Mouse (Mus musculus): ENCODE results near the gene Epo. TPM values are rescaled to one million over a fixed set of nuclear protein-coding genes. Genes with fewer than 3 reads are reported as not detected.
A peak's percentile ranks its signal among the peaks of the same experiment; 100 is the strongest.

Gene Epo
- polyA plus RNA-seq, 2 experiments, result 0.40 to 0.85 TPM

DNA sequence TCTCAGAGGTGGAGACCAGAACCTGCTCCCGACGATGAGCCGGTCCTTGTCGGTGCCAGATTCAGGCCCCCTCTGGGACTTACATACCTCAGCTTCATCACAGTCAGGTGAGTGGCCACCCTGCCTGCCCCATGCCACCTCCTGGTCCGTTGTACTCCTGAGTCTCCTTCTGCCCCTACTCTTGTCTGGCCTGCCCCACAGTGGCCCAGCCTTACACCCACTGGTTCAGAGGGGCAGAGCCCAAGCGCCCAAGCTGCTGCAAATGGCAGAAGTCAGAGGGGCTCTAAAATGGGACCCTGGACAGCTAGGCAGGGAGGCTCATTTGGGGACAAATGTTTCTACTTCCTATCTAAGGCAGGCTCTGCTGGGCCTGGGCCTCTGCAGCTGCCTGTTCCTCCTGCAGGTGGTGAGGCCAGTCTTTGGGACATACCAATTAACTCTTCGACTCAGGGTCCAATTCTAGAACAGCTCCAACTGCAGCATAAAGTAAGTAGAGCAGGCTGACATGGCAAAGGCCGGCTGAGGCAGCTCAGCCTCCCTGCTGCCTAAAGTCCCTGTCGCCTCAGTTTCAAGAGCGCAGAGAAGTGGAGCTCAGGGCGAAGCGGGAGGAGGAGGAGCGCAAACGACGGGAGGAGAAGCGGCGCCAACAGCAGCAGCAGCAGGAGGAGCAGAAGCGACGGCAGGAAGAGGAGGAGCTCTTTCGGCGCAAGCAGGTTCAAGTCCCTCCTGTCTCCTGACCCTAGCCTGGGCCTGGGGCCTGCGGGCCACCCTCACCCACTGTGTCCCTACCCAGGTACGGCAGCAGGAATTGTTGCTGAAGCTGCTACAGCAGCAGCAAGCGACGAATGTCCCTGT lies 9.4 kb downstream of the Epo start:
- Histone ChIP-seq H3K27me3 (ENCODE audit: control insufficient read depth, insufficient read depth, low read length) (no peaks in the 10 kb centered on the region), H3K9ac (replicated peaks) (no peak overlapping the region), H3K4me3 (ENCODE audit: insufficient read depth in 1 of 2, low read depth in 2 of 2, low read length in 2 of 2) (no peak overlapping the region), H3K36me3 (replicated peaks; ENCODE audit: control insufficient read depth, insufficient read depth, low read depth) (peaks cover 45% of the 10 kb centered on the region), H3K4me2 (ENCODE audit: low read depth) (no peak overlapping the region), H3K4me1 (replicated peaks; ENCODE audit: control insufficient read depth in 2 of 2, insufficient read depth in 2 of 2, low read length in 1 of 2) (peaks cover 0 to 3% of the 10 kb centered on the region in 2 experiments; a peak in 2 of 4 replicates), H3K9me3 (ENCODE audit: control insufficient read depth, low read length) (no peaks in the 10 kb centered on the region), H3K27ac (no peak overlapping the region)
- ATAC-seq (ENCODE audit: insufficient read depth), result no peak
- TF ChIP-seq EP300 (IDR thresholded peaks at IDR 0.05; ENCODE audit: low read depth) (no peak), CTCF (IDR thresholded peaks at IDR 0.05; ENCODE audit: low read depth) (no peak)
- DNase-seq (ENCODE audit: low read depth in 3 of 3, low spot score in 3 of 3), result no peak
- 80% methylated on average over 25 of the region's 25 CpGs for WGBS (ENCODE audit: insufficient replicate concordance)

DNA sequence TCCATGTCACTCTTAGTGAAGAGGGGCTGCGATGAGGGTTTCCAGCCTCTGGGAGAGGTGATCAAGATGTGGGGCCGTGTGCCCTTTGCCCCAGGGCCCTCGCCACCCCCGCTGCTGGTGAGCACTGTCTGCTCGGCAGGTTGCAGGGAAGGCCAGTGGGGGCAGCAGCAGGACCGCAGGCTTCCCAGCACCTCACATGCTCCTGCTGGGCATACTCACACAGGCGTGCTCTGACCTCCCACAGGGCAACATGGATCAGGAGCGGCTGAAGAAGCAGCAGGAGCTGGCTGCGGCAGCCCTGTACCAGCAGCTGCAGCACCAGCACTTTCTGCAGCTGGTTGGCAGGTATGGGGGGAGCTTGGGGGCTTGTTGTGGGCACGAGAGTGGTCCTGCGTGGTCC lies 10.3 kb downstream of the Epo start:
- ATAC-seq (ENCODE audit: insufficient read depth) (no peak), DNase-seq (ENCODE audit: low read depth in 3 of 3, low spot score in 3 of 3) (no peak)
- no peak for TF ChIP-seq EP300 (IDR thresholded peaks at IDR 0.05; ENCODE audit: low read depth)
- TF ChIP-seq CTCF (IDR thresholded peaks at IDR 0.05; ENCODE audit: low read depth), result peak; percentile 13; the same call in 1 of the 2 replicates
- Histone ChIP-seq H3K36me3 (replicated peaks; ENCODE audit: control insufficient read depth, insufficient read depth, low read depth) (peaks cover 36% of the 10 kb centered on the region), H3K9ac (replicated peaks) (no peak overlapping the region), H3K27me3 (ENCODE audit: control insufficient read depth, insufficient read depth, low read length) (no peaks in the 10 kb centered on the region), H3K27ac (no peak overlapping the region), H3K4me1 (replicated peaks; ENCODE audit: control insufficient read depth in 2 of 2, insufficient read depth in 2 of 2, low read length in 1 of 2) (peaks cover 0 to 3% of the 10 kb centered on the region in 2 experiments; a peak in 2 of 4 replicates), H3K9me3 (ENCODE audit: control insufficient read depth, low read length) (no peaks in the 10 kb centered on the region), H3K4me3 (ENCODE audit: insufficient read depth in 1 of 2, low read depth in 2 of 2, low read length in 2 of 2) (no peak overlapping the region), H3K4me2 (ENCODE audit: low read depth) (no peak overlapping the region)
- 83% methylated on average over 11 of the region's 11 CpGs for WGBS (ENCODE audit: insufficient replicate concordance)

DNA sequence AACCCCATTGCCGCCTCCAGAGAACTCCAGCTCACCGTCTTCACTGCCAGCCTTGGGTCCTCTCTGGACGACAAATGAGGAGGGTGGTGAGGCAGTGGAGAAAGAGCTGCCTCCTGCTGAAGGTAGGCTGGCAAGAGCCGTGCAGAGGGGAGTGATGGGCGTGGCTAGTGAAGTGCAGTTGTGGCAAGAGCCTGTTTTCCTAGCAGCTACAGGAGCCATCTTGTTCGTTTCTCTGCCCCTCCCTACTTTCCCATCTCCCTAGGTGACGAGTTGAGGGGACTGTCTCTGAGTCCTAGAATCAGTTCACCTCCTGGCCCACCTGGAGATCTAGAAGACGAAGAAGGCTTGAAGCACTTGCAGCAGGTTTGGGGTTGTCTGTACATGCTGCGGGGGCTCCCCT lies 11.2 kb downstream of the Epo start:
- Histone ChIP-seq H3K4me2 (ENCODE audit: low read depth) (no peak overlapping the region), H3K27ac (no peak overlapping the region), H3K9ac (replicated peaks) (no peak overlapping the region), H3K27me3 (ENCODE audit: control insufficient read depth, insufficient read depth, low read length) (no peaks in the 10 kb centered on the region), H3K9me3 (ENCODE audit: control insufficient read depth, low read length) (no peaks in the 10 kb centered on the region), H3K4me1 (replicated peaks; ENCODE audit: control insufficient read depth in 2 of 2, insufficient read depth in 2 of 2, low read length in 1 of 2) (peaks cover 0 to 3% of the 10 kb centered on the region in 2 experiments; a peak in 2 of 4 replicates), H3K4me3 (ENCODE audit: insufficient read depth in 1 of 2, low read depth in 2 of 2, low read length in 2 of 2) (no peak overlapping the region), H3K36me3 (replicated peaks; ENCODE audit: control insufficient read depth, insufficient read depth, low read depth) (peaks cover 29% of the 10 kb centered on the region)
- no peak for TF ChIP-seq CTCF (IDR thresholded peaks at IDR 0.05; ENCODE audit: low read depth)
- no peak for TF ChIP-seq EP300 (IDR thresholded peaks at IDR 0.05; ENCODE audit: low read depth)
- WGBS (ENCODE audit: insufficient replicate concordance), result 64% methylated on average over 9 of the region's 9 CpGs
- no peak for DNase-seq (ENCODE audit: low read depth in 3 of 3, low spot score in 3 of 3)
- ATAC-seq (ENCODE audit: insufficient read depth), result no peak

DNA sequence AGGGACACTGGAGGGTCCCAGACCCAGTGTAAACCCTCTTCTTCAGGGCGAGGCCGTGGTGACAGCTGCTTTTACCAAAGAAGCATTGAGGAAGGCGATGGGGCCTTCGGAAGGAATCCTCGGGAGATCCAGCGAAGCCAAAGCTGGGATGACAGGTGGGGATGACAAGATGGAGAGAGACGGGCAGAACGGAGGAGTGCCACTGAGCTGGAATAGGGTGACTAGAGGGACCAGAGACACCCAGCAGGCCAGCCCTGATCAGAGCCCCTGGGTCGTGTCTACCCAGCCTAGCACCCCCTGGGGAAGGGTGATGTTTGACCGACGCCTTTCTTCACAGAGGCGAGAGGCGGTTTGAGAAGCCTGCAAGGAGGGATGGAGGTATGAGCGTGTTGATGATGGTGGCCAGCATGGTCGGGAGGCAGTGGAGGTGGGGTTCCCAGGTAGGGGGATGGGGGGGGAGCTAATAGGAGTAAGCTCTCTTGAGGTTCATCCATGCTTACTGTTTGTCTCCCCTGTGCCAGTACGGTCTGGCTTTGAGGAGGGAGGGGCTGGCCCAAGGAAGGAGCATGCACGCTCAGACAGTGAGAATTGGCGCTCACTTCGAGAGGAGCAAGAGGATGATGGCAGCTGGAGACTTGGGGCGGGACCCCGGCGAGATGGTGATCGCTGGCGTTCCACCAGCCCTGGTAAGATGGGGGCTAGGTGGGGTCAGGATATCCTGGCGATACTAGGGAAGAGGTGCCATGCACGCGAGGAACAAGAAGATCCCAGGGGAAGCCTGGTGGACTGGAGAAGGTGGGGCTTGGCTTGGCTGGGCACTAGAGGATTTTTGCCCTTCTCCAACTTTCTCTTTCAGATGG lies 13.1 kb downstream of the Epo start:
- no peaks in the 10 kb centered on the region for H3K27me3 ChIP-seq (ENCODE audit: control insufficient read depth, insufficient read depth, low read length)
- ATAC-seq (ENCODE audit: insufficient read depth) (no peak), DNase-seq (ENCODE audit: low read depth in 3 of 3, low spot score in 3 of 3) (no peak)
- no peak overlapping the region for H3K4me2 ChIP-seq (ENCODE audit: low read depth)
- peaks cover 29% of the 10 kb centered on the region for H3K36me3 ChIP-seq (replicated peaks; ENCODE audit: control insufficient read depth, insufficient read depth, low read depth)
- H3K9me3 ChIP-seq (ENCODE audit: control insufficient read depth, low read length), result no peaks in the 10 kb centered on the region
- H3K9ac ChIP-seq (replicated peaks), result no peak overlapping the region
- WGBS (ENCODE audit: insufficient replicate concordance), result 86% methylated on average over 27 of the region's 27 CpGs
- H3K27ac ChIP-seq, result no peak overlapping the region
- H3K4me1 ChIP-seq (replicated peaks; ENCODE audit: control insufficient read depth in 2 of 2, insufficient read depth in 2 of 2, low read length in 1 of 2), result no peaks in the 10 kb centered on the region
- TF ChIP-seq EP300 (IDR thresholded peaks at IDR 0.05; ENCODE audit: low read depth), result no peak
- no peak for TF ChIP-seq CTCF (IDR thresholded peaks at IDR 0.05; ENCODE audit: low read depth)
- H3K4me3 ChIP-seq (ENCODE audit: insufficient read depth in 1 of 2, low read depth in 2 of 2, low read length in 2 of 2), result no peak overlapping the region

DNA sequence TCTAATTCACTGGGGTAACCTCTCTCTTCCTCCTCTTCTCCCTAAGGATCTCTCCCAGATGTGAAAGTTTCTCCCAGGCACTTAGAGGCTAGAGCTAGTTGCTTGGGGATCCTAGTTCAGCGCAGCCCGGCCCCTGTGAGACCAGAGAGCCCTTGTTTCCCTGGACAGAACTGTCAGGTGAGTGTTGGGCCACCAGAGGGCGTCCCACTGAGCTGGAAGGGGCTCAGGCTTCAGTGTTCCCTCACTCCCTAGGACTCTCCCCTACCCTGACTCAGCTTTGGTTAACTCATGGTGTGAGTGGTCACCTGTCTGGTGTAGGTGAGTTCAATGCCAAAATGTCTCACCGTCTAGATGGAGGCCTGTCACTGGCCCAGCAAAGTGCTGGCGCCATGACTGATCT lies 14.6 kb downstream of the Epo start, which contains the start of gene Gigyf1:
Gene Gigyf1, plus strand, starts transcription at position 113 of the 400 bp plus-strand sequence.
- Histone ChIP-seq H3K4me3 (ENCODE audit: insufficient read depth in 1 of 2, low read depth in 2 of 2, low read length in 2 of 2) (no peak within 1 kb of the TSS), H3K4me2 (ENCODE audit: low read depth) (no peak within 1 kb of the TSS), H3K4me1 (replicated peaks; ENCODE audit: control insufficient read depth in 2 of 2, insufficient read depth in 2 of 2, low read length in 1 of 2) (no peaks in the 10 kb centered on the region), H3K9me3 (ENCODE audit: control insufficient read depth, low read length) (no peaks in the 10 kb centered on the region), H3K36me3 (replicated peaks; ENCODE audit: control insufficient read depth, insufficient read depth, low read depth) (peaks cover 21% of the 10 kb centered on the region), H3K9ac (replicated peaks) (no peak within 1 kb of the TSS), H3K27me3 (ENCODE audit: control insufficient read depth, insufficient read depth, low read length) (no peaks in the 10 kb centered on the region), H3K27ac (no peak within 1 kb of the TSS)
- 72% methylated on average over 5 of the region's 5 CpGs for WGBS (ENCODE audit: insufficient replicate concordance)
- TF ChIP-seq EP300 (IDR thresholded peaks at IDR 0.05; ENCODE audit: low read depth), result no peak
- peak; percentile 83 for TF ChIP-seq CTCF (IDR thresholded peaks at IDR 0.05; ENCODE audit: low read depth)
- DNase-seq (ENCODE audit: low read depth in 3 of 3, low spot score in 3 of 3) (no peak), ATAC-seq (ENCODE audit: insufficient read depth) (no peak)
